Mouse (Mus musculus) cerebellum, adult 2 months (tissue): ENCODE measurements at regions not wholly inside any gene's neighbourhood (a gene's known extent, or its start where the extent isn't known, plus 50 kb on each side); places are given as distances from the start of the nearest gene placed in this dataset.

ENCODE experiments used
- CTCF ChIP-seq: fragments of 200-500 bp; IDR thresholded peaks from 2 replicates; pipeline ENCODE4 v1.5.1; 2011; ENCODE audit warnings: low read depth, mild to moderate bottlenecking, control low read depth, low read length, moderate library complexity, borderline replicate concordance; ENCODE audit not compliant: insufficient read depth
- POLR2A ChIP-seq: fragments of 200-500 bp; IDR thresholded peaks from 2 replicates; pipeline ENCODE4 v1.6.1; 2011; ENCODE audit warnings: low read length, control low read depth, borderline replicate concordance; ENCODE audit not compliant: insufficient read depth

- TF ChIP-seq CTCF (no peak), POLR2A (no peak)
Measured at GRCm38 (mm10) chr12:51143840-51144239, 204.0 kb upstream of the G2e3 start.
